ENCODE assay signal across 25 mouse cellular contexts in the genomic region with DNA sequence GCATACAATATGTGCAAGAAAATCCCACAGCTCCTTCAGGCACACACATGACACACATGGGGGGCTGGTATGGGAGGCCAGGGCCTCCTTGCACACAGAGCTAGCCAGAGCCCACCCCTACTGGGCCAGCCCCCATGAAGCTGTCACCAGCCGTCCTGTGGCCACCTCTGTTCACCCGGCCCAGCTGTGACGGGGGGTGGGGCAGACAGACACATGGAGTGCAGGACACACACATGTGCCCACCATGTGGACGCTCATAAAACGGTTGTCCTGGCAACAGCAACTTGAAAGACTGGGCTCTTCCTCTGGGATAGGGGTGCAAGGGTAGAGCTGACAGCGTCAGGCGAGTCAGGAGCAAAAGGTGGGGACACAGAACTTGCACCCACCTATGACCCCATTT. TPM values are rescaled to one million over a fixed set of nuclear protein-coding genes. Genes with fewer than 3 reads are reported as not detected.
DNase-seq lines count a peak whose midpoint lies in the region; ATAC-seq lines count a peak whose summit lies in the region.
"Had no signal": no experiment of that assay in that cellular context is flagged by ENCODE, and none has a peak within 500 bp of the region (broad histone marks: within the 10 kb centered on the region; RNA-seq: fewer than 3 reads in every experiment).

No protein-coding gene starts in this region.

- WGBS in hindbrain, embryonic 13.5 days = 36% methylated on average over 7 of the region's 7 CpGs
- 56% methylated on average over 7 of the region's 7 CpGs for WGBS in hindbrain, embryonic 11.5 days
- WGBS in embryonic facial prominence, embryonic 10.5 days = 62% methylated on average over 7 of the region's 7 CpGs
- 16% methylated on average over 7 of the region's 7 CpGs for WGBS in limb, embryonic 15.5 days

- H3K9me3 ChIP-seq in hindbrain, embryonic 13.5 days = no peaks in the 10 kb centered on the region
- no peaks in the 10 kb centered on the region for H3K9me3 ChIP-seq in hindbrain, embryonic 11.5 days (ENCODE audit: control insufficient read depth, low read length)
- 0 out of 2 replicates have a peak, but pooled peaks cover 3% of the 10 kb centered on the region for H3K9me3 ChIP-seq in embryonic facial prominence, embryonic 10.5 days
- H3K9me3 ChIP-seq in limb, embryonic 15.5 days = no peaks in the 10 kb centered on the region
- H3K9me3 ChIP-seq: forebrain, embryonic 15.5 days; liver, embryonic 12.5 days; megakaryocyte, embryonic 14.5 days; neural tube, embryonic 15.5 days had no signal

- DNase-seq in cerebellum, adult 11-12 months = peak; percentile 47
- no peak for DNase-seq in cerebellum, adult 11 months
- DNase-seq in hindbrain, embryonic 11.5 days (ENCODE audit: low spot score) = no peak
- DNase-seq in embryonic facial prominence, embryonic 10.5 days (ENCODE audit: low spot score) = peak; percentile 29
- no peak for DNase-seq in B cell, adult 2 months
- DNase-seq: adrenal gland, postnatal 25 days; cerebellum, adult 18-20 months; cerebellum, postnatal 36 days; gastrocnemius, postnatal 10 days; heart, postnatal 14 days; kidney, adult 18-20 months; layer of hippocampus, adult 9-11 months; left cerebral cortex, postnatal 4 days; lung, adult 18-20 months; lung, postnatal 14 days; thymus, adult 18-20 months had no signal

- 0 out of 2 replicates have a peak overlapping the region, but pooled peaks have one; percentile 20 for H3K9ac ChIP-seq in hindbrain, embryonic 13.5 days
- H3K9ac ChIP-seq in hindbrain, embryonic 11.5 days (ENCODE audit: low read depth, low read length) = no peak overlapping the region
- H3K9ac ChIP-seq in limb, embryonic 15.5 days = no peak overlapping the region
- H3K9ac ChIP-seq: forebrain, embryonic 15.5 days; heart, embryonic 13.5 days; hindbrain, embryonic 14.5 days; liver, embryonic 12.5 days; neural tube, embryonic 15.5 days had no signal

- H3K4me2 ChIP-seq in hindbrain, embryonic 13.5 days = no peak overlapping the region
- H3K4me2 ChIP-seq in hindbrain, embryonic 11.5 days (replicated peaks; ENCODE audit: low read depth, low read length) = no peak overlapping the region
- no peak overlapping the region for H3K4me2 ChIP-seq in limb, embryonic 15.5 days
- H3K4me2 ChIP-seq: forebrain, embryonic 15.5 days; hindbrain, embryonic 14.5 days; neural tube, embryonic 15.5 days had no signal

- no peak for ATAC-seq in hindbrain, embryonic 13.5 days (ENCODE audit: low FRiP score)
- no peak for ATAC-seq in hindbrain, embryonic 11.5 days (ENCODE audit: low FRiP score)
- ATAC-seq in limb, embryonic 15.5 days (ENCODE audit: insufficient number of reproducible peaks, low FRiP score, low TSS enrichment, low read depth) = 0 out of 2 replicates have a peak, but pooled peaks have one; percentile 6
- ATAC-seq: forebrain, embryonic 15.5 days; inflammation-experienced regulatory T-cells, adult 6 months; liver, embryonic 12.5 days had no signal

- H3K4me3 ChIP-seq in hindbrain, embryonic 13.5 days = no peak overlapping the region
- no peak overlapping the region for H3K4me3 ChIP-seq in hindbrain, embryonic 11.5 days (ENCODE audit: low read depth, low read length)
- H3K4me3 ChIP-seq in embryonic facial prominence, embryonic 10.5 days = no peak overlapping the region
- H3K4me3 ChIP-seq in limb, embryonic 15.5 days = no peak overlapping the region
- H3K4me3 ChIP-seq: forebrain, embryonic 15.5 days; heart, embryonic 13.5 days; liver, embryonic 12.5 days; megakaryocyte, embryonic 14.5 days; neural tube, embryonic 15.5 days had no signal

- peaks cover 44% of the 10 kb centered on the region for H3K4me1 ChIP-seq in hindbrain, embryonic 13.5 days (replicated peaks)
- H3K4me1 ChIP-seq in hindbrain, embryonic 11.5 days (replicated peaks; ENCODE audit: control insufficient read depth, insufficient read depth, low read length) = peaks cover 9% of the 10 kb centered on the region
- peaks cover 62% of the 10 kb centered on the region for H3K4me1 ChIP-seq in embryonic facial prominence, embryonic 10.5 days
- peaks cover 61% of the 10 kb centered on the region for H3K4me1 ChIP-seq in limb, embryonic 15.5 days

- H3K27me3 ChIP-seq in hindbrain, embryonic 13.5 days = peaks cover 68% of the 10 kb centered on the region
- H3K27me3 ChIP-seq in hindbrain, embryonic 11.5 days (ENCODE audit: control insufficient read depth, insufficient read depth, low read length) = peaks cover 33% of the 10 kb centered on the region
- H3K27me3 ChIP-seq in embryonic facial prominence, embryonic 10.5 days (replicated peaks; ENCODE audit: low read depth, poor library complexity, severe bottlenecking) = peaks cover 73% of the 10 kb centered on the region
- H3K27me3 ChIP-seq in limb, embryonic 15.5 days = peaks cover 30% of the 10 kb centered on the region

- no peak overlapping the region for H3K27ac ChIP-seq in hindbrain, embryonic 13.5 days
- no peak overlapping the region for H3K27ac ChIP-seq in hindbrain, embryonic 11.5 days (ENCODE audit: low read depth, low read length)
- no peak overlapping the region for H3K27ac ChIP-seq in embryonic facial prominence, embryonic 10.5 days (replicated peaks)
- no peak overlapping the region for H3K27ac ChIP-seq in limb, embryonic 15.5 days
- H3K27ac ChIP-seq: forebrain, embryonic 15.5 days; heart, embryonic 13.5 days; hindbrain, embryonic 14.5 days; neural tube, embryonic 15.5 days had no signal

- H3K36me3 ChIP-seq in hindbrain, embryonic 13.5 days = no peaks in the 10 kb centered on the region
- no peaks in the 10 kb centered on the region for H3K36me3 ChIP-seq in hindbrain, embryonic 11.5 days (ENCODE audit: control insufficient read depth, insufficient read depth, low read length)
- H3K36me3 ChIP-seq in embryonic facial prominence, embryonic 10.5 days (replicated peaks) = no peaks in the 10 kb centered on the region
- H3K36me3 ChIP-seq in limb, embryonic 15.5 days = no peaks in the 10 kb centered on the region
- H3K36me3 ChIP-seq: forebrain, embryonic 15.5 days; heart, embryonic 13.5 days; liver, embryonic 12.5 days; neural tube, embryonic 15.5 days had no signal

RNA-seq across cellular contexts. Expression of gene Nrtn, which starts 1.9 kb away (rescaled TPM):
- 0.78 and 1.5 TPM in 2 replicates for polyA plus RNA-seq in hindbrain, embryonic 13.5 days (2015; fragmentation: Nextera tagmentation; extraction: Ambion mirVana)
- 4.4 and 4.6 TPM in 2 replicates for polyA plus RNA-seq in hindbrain, embryonic 11.5 days (2014; fragmentation: Nextera tagmentation; extraction: Ambion mirVana)
- polyA plus RNA-seq in embryonic facial prominence, embryonic 10.5 days (2016; fragmentation: Nextera tagmentation; extraction: Ambion mirVana) = 4.5 and 4.7 TPM in 2 replicates
- 15.2 and 20.5 TPM in 2 replicates for polyA plus RNA-seq in limb, embryonic 15.5 days (2015; fragmentation: Nextera tagmentation; extraction: Ambion mirVana)
- polyA plus RNA-seq: inflammation-experienced regulatory T-cells, adult 6 months had no signal

RNA-seq across cellular contexts. Expression of gene Dus3l, which starts 5.3 kb away (rescaled TPM):
- polyA plus RNA-seq in hindbrain, embryonic 13.5 days (2015; fragmentation: Nextera tagmentation; extraction: Ambion mirVana) = 67.1 and 68.7 TPM in 2 replicates
- polyA plus RNA-seq in hindbrain, embryonic 11.5 days (2014; fragmentation: Nextera tagmentation; extraction: Ambion mirVana) = 30.3 and 35.4 TPM in 2 replicates
- polyA plus RNA-seq in embryonic facial prominence, embryonic 10.5 days (2016; fragmentation: Nextera tagmentation; extraction: Ambion mirVana) = 45.0 and 45.6 TPM in 2 replicates
- polyA plus RNA-seq in limb, embryonic 15.5 days (2015; fragmentation: Nextera tagmentation; extraction: Ambion mirVana) = 43.9 and 45.5 TPM in 2 replicates

RNA-seq across cellular contexts. Expression of gene Prr22, which starts 10.8 kb away (rescaled TPM):
- polyA plus RNA-seq in hindbrain, embryonic 13.5 days (2015; fragmentation: Nextera tagmentation; extraction: Ambion mirVana) = 1.0 TPM in 2 replicates
- 0.49 and 0.71 TPM in 2 replicates for polyA plus RNA-seq in hindbrain, embryonic 11.5 days (2014; fragmentation: Nextera tagmentation; extraction: Ambion mirVana)
- polyA plus RNA-seq in embryonic facial prominence, embryonic 10.5 days (2016; fragmentation: Nextera tagmentation; extraction: Ambion mirVana) = 1.7 and 1.8 TPM in 2 replicates
- polyA plus RNA-seq in limb, embryonic 15.5 days (2015; fragmentation: Nextera tagmentation; extraction: Ambion mirVana) = 0.72 and 1.00 TPM in 2 replicates

RNA-seq across cellular contexts. Expression of gene Vmac, which starts 41.4 kb away (rescaled TPM):
- 14.9 and 17.8 TPM in 2 replicates for polyA plus RNA-seq in hindbrain, embryonic 13.5 days (2015; fragmentation: Nextera tagmentation; extraction: Ambion mirVana)
- polyA plus RNA-seq in hindbrain, embryonic 11.5 days (2014; fragmentation: Nextera tagmentation; extraction: Ambion mirVana) = 15.6 and 18.1 TPM in 2 replicates
- polyA plus RNA-seq in embryonic facial prominence, embryonic 10.5 days (2016; fragmentation: Nextera tagmentation; extraction: Ambion mirVana) = 14.1 and 14.5 TPM in 2 replicates
- 18.1 and 18.2 TPM in 2 replicates for polyA plus RNA-seq in limb, embryonic 15.5 days (2015; fragmentation: Nextera tagmentation; extraction: Ambion mirVana)

RNA-seq across cellular contexts. Expression of gene Ndufa11, which starts 41.7 kb away (rescaled TPM):
- 507 and 515 TPM in 2 replicates for polyA plus RNA-seq in hindbrain, embryonic 13.5 days (2015; fragmentation: Nextera tagmentation; extraction: Ambion mirVana)
- 363 and 381 TPM in 2 replicates for polyA plus RNA-seq in hindbrain, embryonic 11.5 days (2014; fragmentation: Nextera tagmentation; extraction: Ambion mirVana)
- polyA plus RNA-seq in embryonic facial prominence, embryonic 10.5 days (2016; fragmentation: Nextera tagmentation; extraction: Ambion mirVana) = 388 and 402 TPM in 2 replicates
- 370 and 405 TPM in 2 replicates for polyA plus RNA-seq in limb, embryonic 15.5 days (2015; fragmentation: Nextera tagmentation; extraction: Ambion mirVana)

Comparison
In these comparisons a context has a peak if more than half of its experiments do, and no peak if none do; other contexts are left out.
1. DNase-seq: peak in cerebellum, adult 11-12 months (single experiment) and embryonic facial prominence, embryonic 10.5 days (single experiment); none in cerebellum, adult 11 months (single experiment), hindbrain, embryonic 11.5 days (single experiment) and B cell, adult 2 months (0 of 2).